Mouse (Mus musculus): ENCODE measurements at regions not wholly inside any gene's neighbourhood (a gene's known extent, or its start where the extent isn't known, plus 50 kb on each side); places are given as distances from the start of the nearest gene placed in this dataset.

DNA sequence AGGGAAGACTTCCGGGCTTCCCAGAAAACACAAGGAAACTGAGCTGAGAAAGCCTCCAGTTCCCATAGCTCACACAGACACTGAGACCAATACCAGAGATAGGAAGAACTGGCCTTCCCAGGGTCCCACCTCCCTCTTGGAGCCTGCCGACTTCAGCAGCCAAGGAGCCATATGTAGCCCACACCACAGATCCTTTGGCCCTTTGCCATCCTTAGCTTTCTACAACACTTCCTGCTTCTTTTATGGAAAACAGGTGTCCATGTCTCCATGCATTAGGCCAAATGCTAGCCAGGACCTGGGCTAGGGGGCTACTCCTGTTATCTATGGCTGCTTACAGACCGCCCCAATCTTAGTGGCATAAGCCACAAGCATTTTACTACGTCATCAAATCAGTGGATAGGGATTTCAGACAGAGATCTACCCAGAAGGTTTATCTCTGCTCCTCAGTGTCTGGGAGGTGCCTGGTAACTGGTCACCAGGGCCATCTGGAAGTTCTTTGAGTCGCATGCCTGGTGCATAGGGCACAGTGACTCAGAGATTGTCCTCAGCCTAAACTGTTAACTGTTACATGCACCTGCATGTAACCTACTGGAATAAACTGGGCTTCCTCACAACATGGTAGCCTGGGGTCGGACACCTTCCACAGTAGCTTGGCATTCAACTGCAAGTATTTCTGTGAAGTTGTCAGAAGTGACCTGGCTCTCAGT lies 378.4 kb downstream of the H2al1j start:
- intact Hi-C loops (cut with DNase I), result no loop called here
- DNase-seq, result no peak

- no peak for DNase-seq
- intact Hi-C loops (cut with DNase I), result no loop called here
Measured at GRCm38 (mm10) chrX:11707330-11707729, 379.7 kb downstream of the H2al1j start.

DNA sequence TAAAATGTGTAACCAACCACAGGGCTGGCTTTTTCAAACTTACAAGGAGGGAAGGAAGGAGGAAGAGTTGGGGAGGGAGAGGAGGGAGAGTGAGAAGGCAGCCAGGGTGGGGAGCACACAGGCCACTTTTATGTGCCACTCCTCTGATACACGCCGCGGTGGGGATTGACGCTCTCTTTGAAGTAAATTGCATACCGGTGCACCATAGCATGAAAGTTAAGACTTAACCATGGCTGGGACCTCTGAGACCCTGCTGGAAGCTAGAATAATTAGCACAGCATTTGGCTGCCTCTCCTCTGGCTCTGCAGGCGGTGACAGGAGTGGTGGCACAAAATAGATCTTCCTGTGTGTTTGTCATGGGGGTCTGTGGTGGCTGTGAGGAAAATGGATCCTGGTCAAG lies 380.7 kb downstream of the H2al1j start:
- no peak for DNase-seq
- intact Hi-C loops (cut with DNase I), result no loop called here

- intact Hi-C loops (cut with DNase I), result no loop called here
- no peak for DNase-seq
Measured at GRCm38 (mm10) chrX:11709326-11709725, 381.7 kb downstream of the H2al1j start.

DNA sequence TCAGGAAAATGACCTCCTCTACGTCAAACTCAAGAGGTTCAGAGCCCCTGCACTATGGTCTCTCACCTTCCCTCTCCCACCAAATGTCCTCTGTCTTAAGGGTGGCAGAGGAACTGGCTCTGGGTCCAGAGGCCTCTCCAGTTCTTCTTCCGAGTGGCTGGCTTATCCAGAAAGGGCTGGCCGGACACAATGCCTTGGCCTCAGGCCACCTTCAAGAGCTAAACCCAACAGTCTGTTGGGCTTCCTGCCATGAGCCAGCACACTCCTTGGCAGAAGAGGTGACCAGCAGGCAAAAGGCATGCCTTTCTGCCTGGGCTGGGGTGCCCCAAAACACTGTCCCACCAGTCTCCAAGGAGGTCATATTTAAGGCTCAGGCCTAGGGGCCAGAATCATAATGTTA lies 385.8 kb downstream of the H2al1j start:
- intact Hi-C loops (cut with DNase I), result no loop called here
- peak; percentile 41 to 45 for DNase-seq

DNA sequence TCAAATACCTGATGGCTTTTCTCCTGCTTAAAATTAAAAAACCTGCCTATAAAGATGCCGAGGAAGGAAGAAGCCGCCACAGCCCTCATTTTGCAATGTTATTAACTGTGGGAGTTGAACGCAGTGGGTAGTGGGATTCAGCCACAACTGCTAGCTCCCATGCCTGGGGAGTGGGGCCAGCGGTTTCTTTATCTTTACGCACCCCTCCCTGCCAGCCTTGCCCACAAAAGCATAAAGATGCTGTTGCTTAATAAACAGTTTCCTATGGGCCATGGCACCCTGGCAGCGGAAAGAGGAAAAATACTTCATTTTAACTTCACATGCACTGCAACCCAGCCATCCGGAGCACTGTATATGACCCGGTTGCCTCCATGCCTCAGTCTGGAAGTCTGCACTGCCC lies 389.2 kb downstream of the H2al1j start:
- DNase-seq, result no peak
- intact Hi-C loops (cut with DNase I), result no loop called here

DNA sequence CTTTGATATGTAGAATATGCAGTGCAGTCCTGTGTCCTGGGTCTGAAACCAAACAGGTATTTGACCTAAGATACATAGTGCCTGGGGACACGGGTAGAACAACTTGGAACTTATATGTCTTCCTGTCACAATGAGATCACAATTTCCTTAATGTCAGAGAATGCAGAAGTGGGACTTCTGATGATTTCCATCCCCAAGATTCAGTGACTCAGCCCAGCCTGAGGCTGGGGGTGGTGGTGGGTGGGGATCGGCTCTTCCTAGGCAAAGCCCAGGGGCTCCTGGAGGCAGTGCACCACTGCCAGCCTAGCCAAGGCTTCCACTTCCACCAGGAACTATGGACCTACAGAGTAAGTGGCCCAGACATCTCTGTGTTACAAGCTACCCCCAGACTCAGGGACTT lies 391.2 kb downstream of the H2al1j start:
- no peak for DNase-seq
- intact Hi-C loops (cut with DNase I), result no loop called here

DNA sequence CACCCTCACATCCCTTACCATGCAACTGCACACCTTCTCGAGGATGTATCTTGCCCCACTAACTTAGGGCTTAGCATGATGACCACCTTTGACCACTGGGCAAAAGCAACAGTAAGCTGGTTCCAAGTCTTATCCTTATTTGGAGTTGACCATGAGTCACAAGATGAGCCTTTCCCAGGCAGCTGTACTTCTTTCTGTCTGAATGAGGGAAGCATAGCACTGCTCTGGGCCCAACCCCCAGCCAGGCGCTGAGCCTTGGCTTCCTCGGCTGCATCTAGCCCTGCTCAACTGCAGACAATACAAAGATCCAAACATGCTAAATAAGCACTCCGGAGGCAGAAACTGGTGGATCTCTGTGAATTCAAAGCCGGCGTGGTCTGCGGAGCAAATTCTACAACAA lies 392.9 kb downstream of the H2al1j start:
- DNase-seq, result peak in 1 of 2 experiments; percentile 10
- intact Hi-C loops (cut with DNase I), result no loop called here

DNA sequence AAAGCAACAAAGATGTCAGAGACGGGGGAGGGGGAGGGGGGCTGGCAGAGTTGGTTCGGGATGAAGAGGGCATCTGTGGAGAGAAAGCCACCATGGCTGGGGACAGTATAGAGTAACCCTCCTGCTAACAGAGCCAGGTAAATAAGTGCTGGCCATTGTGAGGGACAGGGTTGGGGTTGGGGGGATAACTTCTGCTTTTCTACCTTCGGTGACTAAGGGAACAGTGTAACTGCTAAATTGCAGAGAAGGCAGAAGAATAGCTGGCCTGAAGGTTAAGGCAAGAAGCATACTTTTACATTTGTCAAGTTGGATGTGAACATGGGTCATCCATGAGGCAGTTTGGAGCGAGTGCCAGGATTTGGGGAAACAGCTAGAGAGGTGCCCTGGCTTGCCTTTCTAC lies 395.1 kb downstream of the H2al1j start:
- DNase-seq, result no peak
- intact Hi-C loops (cut with DNase I), result no loop called here

GRCm38 (mm10) chrX:11724718-11725117 lies 397.1 kb downstream of the H2al1j start:
- DNase-seq, result no peak
- intact Hi-C loops (cut with DNase I), result loop anchor here (5.0 kb wide), 1 partner anchor 57 kb away; no protein-coding TSS in a partner anchor

DNA sequence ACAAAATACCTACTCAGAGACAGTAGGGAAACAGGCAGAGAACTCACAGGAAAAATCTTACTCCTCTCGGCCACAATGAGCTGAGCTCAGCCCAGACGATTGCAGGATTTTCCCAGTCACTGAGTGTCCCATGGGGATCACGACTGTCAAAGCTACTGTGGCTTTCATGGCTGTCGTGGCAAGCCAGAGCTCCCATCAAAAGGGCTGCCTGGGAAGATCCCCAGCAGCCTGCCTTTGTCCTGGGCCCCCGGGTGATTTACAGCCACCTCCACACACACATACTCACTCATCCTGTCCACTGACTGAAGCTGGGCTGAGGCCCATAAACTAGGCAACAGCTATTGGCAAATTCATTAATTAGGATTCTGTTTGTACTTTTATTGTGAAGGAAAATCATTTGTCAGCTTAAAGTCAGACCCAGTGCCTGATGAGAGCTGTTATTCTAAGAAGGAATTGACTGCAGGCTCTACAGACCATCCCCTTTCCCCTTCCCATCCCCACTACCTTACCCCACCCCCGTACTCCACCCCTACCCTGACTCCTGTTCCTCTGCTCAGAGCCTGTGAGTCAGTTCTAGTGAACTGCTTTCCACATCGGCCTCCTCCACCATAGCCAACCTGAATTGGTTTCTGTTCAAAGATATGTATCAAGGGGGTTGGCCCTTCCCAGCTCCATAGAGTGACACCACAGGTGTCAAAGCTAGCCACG lies 399.1 kb downstream of the H2al1j start:
- intact Hi-C loops (cut with DNase I), result loop anchor here (5.0 kb wide), 1 partner anchor 59 kb away; no protein-coding TSS in a partner anchor
- no peak for DNase-seq

DNA sequence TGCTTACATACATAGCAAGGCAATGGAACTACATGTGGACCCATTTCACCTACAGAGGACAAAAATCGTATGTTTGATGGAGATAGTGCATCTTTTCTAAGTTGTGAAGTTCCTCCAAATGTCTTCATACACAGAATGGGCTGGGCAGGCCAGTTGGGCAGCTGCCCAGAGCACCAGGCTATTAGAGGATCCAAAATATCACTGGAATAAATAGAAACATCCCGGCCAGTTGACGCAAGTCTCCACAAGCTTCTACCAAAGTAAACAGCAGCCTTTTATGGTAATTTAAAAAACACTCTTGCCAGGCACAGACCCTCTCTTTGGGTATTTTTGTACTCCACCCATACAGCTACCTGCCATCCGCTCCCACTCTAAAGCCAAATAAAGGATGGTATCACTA lies 400.9 kb downstream of the H2al1j start:
- intact Hi-C loops (cut with DNase I), result loop anchor here (5.0 kb wide), 1 partner anchor 61 kb away; no protein-coding TSS in a partner anchor
- no peak for DNase-seq

DNA sequence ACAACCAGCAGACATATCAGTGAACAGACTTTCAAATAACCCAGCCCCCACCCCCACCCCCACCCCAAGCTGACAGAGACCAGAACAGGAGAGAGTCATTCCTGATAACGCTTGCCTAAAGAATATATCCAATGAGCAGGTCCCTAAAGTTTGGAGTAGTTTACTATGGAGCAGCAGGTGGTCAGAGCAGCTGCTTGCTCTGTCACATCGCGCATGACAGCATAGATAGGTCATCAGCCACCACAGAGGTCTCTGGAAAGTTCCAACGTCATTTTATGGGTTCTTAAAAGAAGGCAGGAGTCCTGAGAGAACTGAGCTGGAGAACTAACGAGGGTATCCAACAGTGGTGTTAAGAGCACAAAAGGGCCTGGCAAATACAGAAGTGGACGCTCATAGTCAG lies 402.4 kb downstream of the H2al1j start:
- intact Hi-C loops (cut with DNase I), result loop anchor here (5.0 kb wide), 1 partner anchor 63 kb away; no protein-coding TSS in a partner anchor

DNA sequence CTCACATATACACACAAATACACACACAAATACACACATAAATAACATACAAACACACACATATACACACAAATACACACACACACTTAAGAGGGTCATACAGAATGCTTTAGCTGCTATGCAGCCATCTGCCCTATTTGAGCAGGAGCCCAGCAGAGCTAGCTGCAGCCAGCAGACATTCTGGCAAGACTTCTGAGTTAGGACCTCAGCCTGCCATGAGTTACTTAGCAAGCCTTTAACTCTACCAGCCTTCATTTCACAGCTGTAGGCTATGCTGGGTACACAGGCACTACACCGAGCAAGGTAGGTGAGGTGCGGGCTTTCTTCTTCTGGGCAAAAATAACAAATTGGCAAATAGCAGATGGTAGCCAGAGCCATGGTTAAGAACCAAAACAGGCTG lies 404.7 kb downstream of the H2al1j start:
- intact Hi-C loops (cut with DNase I), result loop anchor here (1.0 kb wide), 1 partner anchor 42 kb away; no protein-coding TSS in a partner anchor
- no peak for DNase-seq

More for the DNA sequence above, 402.4 kb downstream of the H2al1j start:
- no peak for DNase-seq

DNA sequence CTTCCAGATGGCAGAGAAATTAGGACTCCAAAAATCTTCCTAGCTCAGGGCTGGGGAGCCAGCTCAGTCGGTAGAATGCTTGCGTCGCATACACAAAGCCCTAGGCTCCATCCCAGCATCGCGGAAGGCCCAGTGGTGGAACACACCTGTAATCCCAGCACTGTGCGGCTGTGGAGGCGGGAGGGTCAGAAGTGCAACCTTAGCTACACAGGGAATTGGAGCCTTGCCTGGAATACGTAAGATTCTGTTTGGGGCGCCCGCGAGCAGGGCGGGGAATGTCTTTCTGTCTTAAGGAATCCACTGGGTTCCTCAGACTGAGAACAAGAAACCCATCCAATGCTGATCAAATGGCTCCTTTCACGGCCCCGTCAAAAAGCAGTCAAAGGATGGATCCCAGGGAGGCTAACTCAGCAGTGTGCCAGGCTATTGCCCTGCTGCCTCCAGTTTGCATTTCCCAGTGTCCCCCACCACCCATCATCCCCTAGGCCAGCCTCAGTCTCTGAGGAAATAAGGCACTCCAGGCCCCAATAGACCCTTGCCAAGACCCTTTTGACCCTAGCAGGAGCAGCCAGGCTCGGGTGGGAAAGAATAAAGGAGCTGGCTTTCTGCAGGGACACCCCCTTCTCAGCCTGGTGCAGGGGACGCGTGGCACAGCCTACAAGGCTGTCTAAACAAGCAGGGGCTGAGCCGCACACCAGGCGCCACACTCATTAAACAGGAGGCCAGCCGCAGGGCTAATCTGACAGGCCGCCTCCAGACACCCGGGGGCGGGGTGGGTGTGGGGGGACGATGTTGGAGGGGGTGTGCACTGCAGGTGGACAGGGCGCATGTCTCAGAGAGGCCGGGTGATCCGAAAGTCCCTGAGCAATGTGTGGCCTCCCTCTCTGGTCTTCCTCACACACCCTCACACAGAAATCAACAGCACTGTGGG lies 407.1 kb downstream of the H2al1j start:
- intact Hi-C loops (cut with DNase I), result no loop called here
- no peak for DNase-seq

DNA sequence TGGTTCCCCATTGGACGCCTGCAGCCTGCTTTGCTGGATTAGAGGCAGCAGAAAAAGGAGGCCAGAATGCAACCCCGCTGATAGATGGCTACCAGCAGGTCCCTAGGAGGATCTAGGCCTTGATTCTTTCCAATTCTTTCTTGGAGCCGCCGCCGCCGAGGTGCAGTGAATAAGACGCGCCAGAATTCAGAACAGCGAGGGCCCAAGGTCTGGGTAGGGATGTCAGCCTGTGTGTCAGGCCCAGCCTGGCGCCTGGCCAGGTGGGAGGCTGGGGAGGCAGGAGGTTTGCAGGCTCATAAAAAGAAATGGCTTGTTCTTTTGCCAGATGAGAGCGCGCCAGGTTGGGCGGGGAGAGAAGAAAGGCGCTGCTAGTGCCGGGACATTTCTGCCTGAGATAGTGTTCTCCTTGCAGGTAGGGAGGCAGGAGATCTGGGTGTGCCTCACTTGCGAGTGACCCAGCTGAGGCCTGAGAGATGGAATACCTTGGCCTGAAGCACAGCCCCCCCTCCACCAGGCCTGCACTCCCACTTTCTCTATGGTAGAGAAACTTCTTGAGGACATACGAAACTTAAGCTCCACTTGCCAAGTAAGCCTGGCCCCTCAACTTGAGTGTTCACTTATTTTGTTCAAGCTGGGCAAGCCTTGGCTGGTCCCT lies 408.0 kb downstream of the H2al1j start:
- DNase-seq, result peak; percentile 67 to 71
- intact Hi-C loops (cut with DNase I), result no loop called here

- no peak for DNase-seq
- intact Hi-C loops (cut with DNase I), result no loop called here
Measured at GRCm38 (mm10) chrX:11736481-11736880, 408.9 kb downstream of the H2al1j start.

DNA sequence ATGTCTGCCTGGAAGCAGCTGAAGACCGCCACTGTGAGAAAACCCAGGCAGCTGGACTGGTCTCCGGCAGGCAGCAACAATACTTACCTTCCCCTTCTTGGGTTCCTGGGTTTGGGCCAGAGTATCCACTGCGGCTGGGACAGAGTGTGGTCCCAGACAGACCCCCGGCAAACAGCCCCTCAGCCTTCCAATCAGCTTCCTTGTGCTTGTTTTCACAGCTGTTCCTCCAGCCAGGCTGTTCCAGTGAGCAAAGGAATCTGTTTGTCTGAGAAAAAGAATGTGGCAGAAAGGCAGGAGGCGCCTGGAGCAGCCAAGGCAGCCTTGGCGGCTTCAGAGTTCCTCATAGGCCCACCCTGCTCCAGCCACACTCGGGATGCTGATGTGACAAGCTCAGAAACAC lies 411.9 kb downstream of the H2al1j start:
- DNase-seq, result no peak
- intact Hi-C loops (cut with DNase I), result no loop called here

DNA sequence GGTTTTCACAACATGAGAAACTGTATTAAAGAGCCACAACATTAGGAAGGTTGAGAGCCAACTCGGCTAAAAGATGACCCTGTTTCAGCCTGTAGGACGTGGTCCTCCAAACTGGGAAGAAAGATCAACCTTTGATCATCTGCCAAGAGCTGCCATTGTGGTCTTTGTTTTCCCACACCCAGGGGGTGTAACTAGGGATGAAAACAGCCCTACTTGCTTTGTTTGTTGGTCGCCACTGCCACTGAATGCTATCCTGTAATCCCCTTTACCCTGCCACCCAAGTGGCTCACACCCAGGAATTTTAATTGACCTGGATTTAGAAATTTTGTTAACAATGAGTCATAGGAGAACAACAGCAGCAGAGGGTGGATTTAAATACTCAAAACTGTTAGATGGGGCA lies 414.2 kb downstream of the Bcor start:
- DNase-seq, result no peak

GRCm38 (mm10) chrX:11747386-11748121 lies 412.6 kb downstream of the Bcor start:
- DNase-seq, result no peak
- intact Hi-C loops (cut with DNase I), result no loop called here

More for the DNA sequence above, 414.2 kb downstream of the Bcor start:
- intact Hi-C loops (cut with DNase I), result no loop called here

Data from heart, postnatal 36 days (tissue).